Mouse (Mus musculus) right cerebral cortex, postnatal 10 days (tissue): ENCODE results near the gene Cfap73.

Experiments used
- DNase-seq, 2 experiments: peaks; one replicate each; pipeline ENCODE4 v3.0.0; 2021; ENCODE audit warnings: low spot score in 2 of 2

Gene Cfap73

GRCm38 (mm10) chr5:120647814-120648491 is 13.9 kb upstream of the Cfap73 start:
- peak in 1 of 2 experiments; percentile 61 for DNase-seq

- DNase-seq = no peak
Measured at GRCm38 (mm10) chr5:120647361-120647760, 13.3 kb upstream of the Cfap73 start.

- peak in 1 of 2 experiments; percentile 42 for DNase-seq
Measured at GRCm38 (mm10) chr5:120645851-120646250, 11.8 kb upstream of the Cfap73 start.

GRCm38 (mm10) chr5:120644227-120644626 is 10.2 kb upstream of the Cfap73 start:
- DNase-seq = no peak

- peak; percentile 62 to 66 for DNase-seq
Measured at GRCm38 (mm10) chr5:120643365-120644085, 9.5 kb upstream of the Cfap73 start.

DNA sequence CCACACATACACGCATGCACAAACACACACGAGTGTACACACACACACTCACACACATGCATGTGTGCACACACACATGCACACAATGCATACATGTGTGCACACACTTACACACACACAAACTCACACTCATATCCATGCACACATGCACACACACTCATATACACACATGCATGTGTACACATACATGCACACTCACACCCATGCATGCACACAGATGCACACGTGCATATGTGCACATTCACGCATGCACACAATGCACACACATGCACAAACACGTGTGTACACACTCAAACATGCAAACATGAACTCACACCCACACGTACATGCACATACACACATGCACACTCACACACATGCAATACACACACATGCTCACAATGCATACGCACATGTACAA is 6.1 kb upstream of the Cfap73 start:
- DNase-seq = no peak

DNA sequence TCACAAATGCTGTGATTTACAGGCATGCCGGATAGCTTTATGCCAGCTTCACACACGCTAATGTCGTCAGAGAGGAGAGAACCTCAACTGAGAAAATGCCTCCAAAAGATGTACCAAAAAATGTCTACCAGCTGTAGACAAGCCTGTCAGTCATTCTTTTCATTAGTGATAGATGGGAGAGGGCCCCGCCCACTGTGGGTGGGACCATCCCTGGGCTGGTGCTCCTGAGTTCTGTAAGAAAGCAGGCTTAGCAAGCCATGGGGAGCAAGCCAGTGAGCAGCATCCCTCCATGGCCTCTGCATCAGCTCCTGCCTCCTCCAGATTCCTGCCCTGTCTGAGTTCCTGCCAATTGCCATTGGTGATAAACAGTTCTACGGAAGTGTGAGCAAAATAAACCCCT is 1.6 kb upstream of the Cfap73 start:
- peak in 1 of 2 experiments; percentile 53 for DNase-seq

GRCm38 (mm10) chr5:120634860-120635259 is 825 bp upstream of the Cfap73 start:
- no peak for DNase-seq

DNA sequence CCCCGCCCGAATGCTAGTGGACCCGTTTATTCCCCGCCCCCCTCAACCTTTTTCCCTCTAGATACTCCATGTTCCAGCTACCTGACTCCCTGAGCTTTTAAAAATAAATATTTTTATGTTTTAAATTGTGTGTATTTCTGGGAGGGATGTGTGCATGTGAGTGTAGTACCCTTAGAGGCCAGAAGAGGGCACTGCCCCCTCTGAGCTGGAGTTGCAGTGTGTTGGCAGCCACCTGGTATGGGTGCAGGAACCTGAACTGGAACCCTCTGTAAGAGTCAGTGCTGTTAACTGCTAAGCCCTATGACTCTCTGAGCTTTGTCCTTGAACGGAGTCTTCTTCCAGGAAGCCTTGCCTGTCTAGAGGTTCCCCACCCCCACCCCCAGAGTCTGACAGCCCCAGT is 2.1 kb downstream of the Cfap73 start:
- no peak for DNase-seq

DNA sequence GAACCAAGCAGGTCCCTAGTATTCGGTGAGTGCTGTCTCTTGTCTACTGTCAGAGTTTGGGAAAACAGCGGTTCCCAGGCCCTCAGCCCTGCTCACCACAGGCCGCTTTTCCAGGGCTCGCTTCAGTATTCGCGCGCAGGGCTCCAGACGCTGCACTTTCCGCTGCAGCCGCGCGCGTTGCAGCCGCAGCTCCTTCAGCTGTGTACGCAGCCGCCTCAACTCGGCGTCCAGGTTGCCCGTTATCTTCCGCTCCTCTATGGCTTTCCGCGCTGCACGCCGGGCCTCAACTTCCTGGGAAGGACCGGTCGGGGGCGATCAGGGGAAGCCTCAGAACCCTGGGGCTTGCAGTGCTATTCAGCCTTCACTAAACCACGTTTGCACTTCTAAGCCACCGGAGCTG is 2.9 kb downstream of the Cfap73 start:
- no peak for DNase-seq

- DNase-seq = peak in 1 of 2 experiments; percentile 49
Measured at GRCm38 (mm10) chr5:120628624-120629023, 5.4 kb downstream of the Cfap73 start.

- no peak for DNase-seq
Measured at GRCm38 (mm10) chr5:120627515-120628300, 6.3 kb downstream of the Cfap73 start.

- no peak for DNase-seq
Measured at GRCm38 (mm10) chr5:120626399-120626798, 7.6 kb downstream of the Cfap73 start.

GRCm38 (mm10) chr5:120624427-120624826 is 9.6 kb downstream of the Cfap73 start:
- DNase-seq = peak in 1 of 2 experiments; percentile 60

DNA sequence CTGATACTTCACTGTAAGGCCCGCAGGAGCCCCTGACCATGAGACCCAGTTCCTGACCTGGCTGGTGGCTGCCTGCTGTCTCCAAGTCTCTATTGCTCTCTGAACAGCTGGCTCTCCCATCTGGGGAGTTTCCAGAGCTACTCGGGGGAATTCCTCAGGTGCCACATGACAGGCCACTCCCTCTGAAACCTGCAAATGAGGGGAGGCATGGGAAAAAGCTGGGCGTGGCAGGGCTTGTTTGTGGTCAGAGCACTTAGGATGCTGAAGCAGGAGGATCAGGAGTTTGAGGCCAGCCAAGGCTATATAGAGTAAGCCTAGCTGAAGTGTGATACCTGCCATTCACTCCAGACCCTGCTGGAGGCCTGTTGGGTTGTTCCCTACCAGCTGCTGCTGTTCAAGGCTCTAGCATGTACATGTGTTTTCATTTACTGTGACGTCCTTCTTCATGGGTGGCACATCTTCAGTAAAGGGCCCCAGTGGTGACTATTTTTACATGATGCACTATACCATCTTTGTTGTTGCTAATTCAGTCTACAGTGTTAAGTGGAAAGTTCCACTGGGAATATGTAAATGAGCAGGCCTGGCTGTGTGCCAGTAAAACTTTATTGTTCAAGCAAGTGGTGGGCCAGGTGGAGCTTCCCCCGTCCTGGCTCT is 11.7 kb downstream of the Cfap73 start:
- DNase-seq = peak in 1 of 2 experiments; percentile 71

GRCm38 (mm10) chr5:120621846-120622197 is 12.2 kb downstream of the Cfap73 start:
- DNase-seq = peak in 1 of 2 experiments; percentile 78

GRCm38 (mm10) chr5:120621078-120621765 is 12.8 kb downstream of the Cfap73 start:
- DNase-seq = peak in 1 of 2 experiments; percentile 48

DNA sequence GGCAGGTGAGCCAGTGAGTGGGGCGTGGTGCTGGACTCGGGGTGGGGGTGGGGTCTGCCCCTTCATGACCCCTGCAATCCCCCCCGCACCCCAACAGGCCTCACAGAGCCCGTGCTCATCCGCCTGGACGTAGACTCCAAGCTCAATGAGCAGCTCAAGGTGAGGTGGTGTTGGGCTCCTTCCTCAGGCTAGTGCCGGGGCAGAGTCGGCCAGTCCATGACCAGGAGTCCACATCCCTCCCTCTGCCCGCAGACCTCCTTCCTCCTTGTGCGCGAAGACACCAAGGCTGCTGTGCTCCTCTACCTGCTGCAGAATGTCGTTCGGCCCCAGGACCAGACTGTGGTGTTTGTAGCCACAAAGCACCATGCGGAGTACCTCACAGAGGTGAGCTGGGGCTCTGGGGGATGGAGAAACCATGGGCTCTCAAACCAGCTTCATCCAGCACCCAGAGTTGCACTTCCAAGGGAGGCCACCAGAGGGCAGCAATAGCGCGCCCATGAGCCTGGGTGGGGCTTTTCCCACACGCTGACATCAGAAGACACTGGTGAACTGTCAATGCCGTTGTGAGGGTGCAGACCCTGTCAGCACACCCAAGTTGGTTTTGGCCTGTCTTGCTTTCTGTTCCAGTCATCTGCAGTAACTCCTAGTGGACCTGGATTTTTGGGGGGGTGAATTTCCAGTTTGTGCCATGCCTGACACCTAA is 13.5 kb downstream of the Cfap73 start:
- peak; percentile 89 to 91 for DNase-seq

DNA sequence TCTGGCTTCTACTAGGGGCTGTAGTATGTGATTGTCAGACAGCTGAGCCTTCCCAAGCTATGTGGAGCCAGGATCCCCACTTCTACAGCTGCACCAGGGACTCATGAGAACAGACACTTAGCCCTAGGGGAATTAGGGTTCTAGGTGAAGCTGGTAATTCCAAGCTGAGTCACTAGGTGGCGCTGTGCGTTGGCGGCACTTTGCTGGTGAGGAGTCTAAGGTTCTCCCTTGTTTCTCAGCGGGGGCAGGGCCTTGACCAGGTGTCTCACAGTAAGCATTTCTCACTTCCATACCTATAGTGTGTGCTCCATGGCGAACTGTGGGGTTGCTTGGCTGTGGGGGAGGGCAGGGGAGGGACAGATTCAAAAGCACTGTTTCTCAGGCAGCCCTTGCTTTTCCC is 14.8 kb downstream of the Cfap73 start:
- peak; percentile 65 to 79 for DNase-seq

DNA sequence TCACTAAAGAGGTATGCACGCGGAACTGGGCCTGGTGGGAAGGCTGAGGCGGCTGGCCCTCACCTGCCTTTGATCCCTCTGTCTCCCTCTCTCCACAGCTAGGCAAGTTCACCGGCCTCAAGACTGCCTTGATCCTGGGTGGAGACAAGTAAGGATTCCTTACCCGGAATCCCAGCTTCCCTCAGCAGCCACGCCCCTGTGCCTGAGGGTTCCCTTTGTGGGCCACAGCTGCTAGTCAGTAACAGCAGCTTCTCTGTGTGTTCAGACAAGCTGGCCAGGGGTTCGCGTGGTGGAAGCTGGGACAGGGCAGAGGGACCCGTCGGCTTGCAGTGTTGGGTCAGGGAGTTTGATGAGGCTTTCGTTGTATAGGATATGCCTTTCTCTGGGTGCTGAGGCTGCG is 15.3 kb downstream of the Cfap73 start:
- no peak for DNase-seq

DNA sequence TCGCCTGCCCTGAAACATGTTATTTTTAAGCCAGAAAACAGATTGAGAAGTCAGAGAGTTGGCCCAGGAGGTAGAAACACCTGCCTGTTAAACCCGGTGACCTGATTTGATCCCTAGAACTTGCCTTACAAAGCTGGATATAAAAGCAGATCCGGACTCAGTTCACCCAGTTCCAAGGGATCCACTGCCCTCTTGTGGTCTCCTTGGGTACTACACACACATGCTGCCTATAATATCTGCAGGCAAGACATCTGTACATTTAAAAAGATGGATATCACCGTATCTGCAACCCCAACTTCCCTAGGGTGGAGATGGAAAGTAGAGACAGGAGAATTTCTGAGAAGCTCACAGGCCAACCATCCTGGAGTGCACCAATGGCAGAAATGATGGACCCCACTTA is 18.1 kb downstream of the Cfap73 start:
- peak in 1 of 2 experiments; percentile 53 for DNase-seq
